Mouse (Mus musculus) cerebellum, postnatal 14 days (tissue): ENCODE results near the gene Top3b.
"Not testable (repeated sequence)": the region's sequence is repeated elsewhere in the genome, so short reads cannot be mapped to it uniquely, and the experiment has no call there.

Experiments used
- DNase-seq, 2 experiments: peaks; one replicate each; pipeline ENCODE4 v3.0.0; 2021; ENCODE audit warnings: mixed read lengths in 2 of 2

Gene Top3b

GRCm38 (mm10) chr16:16897056-16897584 lies 26.6 kb downstream of the Top3b start:
- DNase-seq: no peak

- no peak for DNase-seq
Measured at GRCm38 (mm10) chr16:16902329-16902728, 31.8 kb downstream of the Top3b start.

GRCm38 (mm10) chr16:16903188-16903587 lies 32.7 kb downstream of the Top3b start:
- no peak for DNase-seq

DNA sequence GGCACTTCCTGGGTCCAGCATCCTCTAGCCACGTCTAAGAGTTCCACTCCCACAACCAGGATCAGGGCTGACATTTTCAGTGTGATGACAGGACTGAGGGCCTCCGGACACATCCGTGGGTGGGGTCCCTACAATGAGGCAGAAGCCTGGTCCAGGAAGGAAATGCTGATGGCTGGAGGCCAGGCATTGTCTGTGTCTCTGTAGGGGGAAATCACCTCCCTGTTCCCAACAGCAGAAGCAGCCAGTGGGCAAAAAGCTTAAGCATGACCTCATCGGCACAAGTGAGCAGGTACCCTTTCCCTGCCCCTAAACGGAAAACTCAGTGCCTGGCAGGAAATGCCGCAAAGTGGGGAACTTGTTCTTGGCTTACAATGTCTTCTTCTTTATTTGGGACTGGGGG lies 37.3 kb downstream of the Top3b start:
- no peak for DNase-seq

- peak; percentile 82 to 87 for DNase-seq
Measured at GRCm38 (mm10) chr16:16911641-16912597, 41.4 kb downstream of the Top3b start.

- no peak for DNase-seq
Measured at GRCm38 (mm10) chr16:16913440-16913839, 42.9 kb downstream of the Top3b start.

DNA sequence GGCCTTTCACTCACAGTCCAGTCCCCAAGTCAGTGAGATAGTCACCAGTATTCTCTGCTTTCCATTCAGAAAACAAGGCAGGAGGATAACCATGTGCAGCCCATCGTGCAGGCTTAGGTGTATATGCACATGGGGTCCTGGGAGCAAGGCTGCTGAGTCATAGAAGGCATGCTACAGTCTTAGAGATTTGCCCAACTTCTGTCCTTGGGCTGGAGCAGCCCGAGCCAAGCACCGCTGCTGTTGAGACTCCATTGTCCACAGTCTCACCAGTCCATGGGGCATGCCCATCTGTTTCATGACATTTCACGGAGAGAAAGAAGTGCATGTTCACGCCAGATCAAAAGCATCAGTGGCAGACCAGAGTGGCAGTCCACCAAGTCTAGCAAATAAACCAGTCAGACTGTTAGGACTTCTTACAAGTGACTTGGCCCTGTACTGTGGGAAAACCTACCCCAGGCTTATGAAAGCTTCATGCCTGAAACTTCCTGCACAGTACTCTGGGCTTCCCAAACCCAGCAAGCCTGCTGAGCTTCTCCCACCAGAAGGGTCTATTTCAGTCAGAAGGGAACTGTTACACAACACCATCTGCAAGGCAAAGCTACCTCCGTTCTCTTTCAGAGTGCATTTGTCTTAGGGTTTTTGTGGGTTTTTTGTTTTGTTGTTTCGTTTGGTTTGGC lies 48.0 kb downstream of the Top3b start:
- no peak for DNase-seq

DNA sequence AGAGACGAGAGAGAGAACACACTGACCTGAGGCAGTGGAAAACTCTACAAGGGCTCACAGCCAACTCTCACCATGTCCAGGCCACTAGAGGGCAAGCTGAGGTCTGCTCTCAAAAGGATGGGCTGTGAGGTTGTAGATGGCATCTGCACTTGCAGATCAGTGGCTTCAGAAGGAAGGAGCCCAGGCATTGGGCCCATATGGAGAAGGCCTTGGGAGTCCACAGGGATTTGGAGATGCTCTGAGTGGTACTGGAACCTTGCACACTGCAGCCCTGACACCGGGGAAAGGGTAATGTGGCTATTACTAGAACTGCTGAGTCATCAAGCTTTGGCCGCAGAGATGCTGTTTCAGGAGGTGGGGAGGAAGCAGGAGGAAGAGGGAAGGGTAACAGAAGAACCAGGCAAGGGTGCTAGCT lies 50.5 kb downstream of the Top3b start:
- peak; percentile 58 to 68 for DNase-seq

DNA sequence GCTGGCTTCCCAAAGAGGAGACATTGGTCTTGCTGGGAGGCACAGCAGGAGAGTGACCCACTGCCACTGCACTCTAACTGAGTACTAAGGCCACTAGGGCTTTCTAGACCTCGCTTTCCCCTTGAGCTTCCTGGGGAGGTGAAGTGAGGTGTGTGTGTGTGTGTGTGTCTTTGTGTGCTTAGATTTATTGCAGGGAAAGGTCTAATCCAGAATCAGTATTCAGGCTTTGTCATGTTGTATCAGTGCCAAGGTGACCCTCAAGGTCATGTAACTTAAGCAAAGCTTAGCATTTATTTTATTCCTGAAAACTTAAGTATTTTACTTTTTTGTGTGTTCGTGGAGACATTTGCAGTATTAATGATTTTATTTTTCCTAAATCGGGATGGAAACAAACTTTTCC lies 53.9 kb downstream of the Top3b start:
- DNase-seq: no peak

GRCm38 (mm10) chr16:16926536-16926935 lies 56.0 kb downstream of the Top3b start:
- DNase-seq: no peak

DNA sequence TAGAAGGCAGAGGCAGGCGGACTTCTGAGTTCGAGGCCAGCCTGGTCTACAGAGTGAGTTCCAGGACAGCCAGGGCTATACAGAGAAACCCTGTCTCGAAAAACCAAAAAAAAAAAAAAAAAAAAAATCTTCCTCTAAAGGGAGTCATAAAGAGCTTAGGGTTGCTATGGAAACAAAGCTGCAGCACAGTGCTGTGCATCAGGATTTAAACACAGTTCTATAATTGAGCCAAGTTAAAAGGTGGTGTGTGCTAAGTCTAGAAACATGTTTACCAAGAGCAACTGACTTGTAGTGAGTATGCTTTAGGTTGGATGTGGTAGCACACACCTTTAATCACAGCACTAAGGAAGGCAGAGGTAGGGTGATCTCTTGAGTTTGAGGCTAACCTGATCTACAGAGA lies 58.4 kb downstream of the Top3b start:
- not testable (repeated sequence) for DNase-seq

- no peak for DNase-seq
Measured at GRCm38 (mm10) chr16:16930326-16930725, 59.8 kb downstream of the Top3b start.

- DNase-seq: peak; percentile 77 to 81
Measured at GRCm38 (mm10) chr16:16930810-16931296, 60.3 kb downstream of the Top3b start.

GRCm38 (mm10) chr16:16939543-16939942 lies 69.0 kb downstream of the Top3b start:
- DNase-seq: no peak

GRCm38 (mm10) chr16:16941078-16941477 lies 70.5 kb downstream of the Top3b start:
- no peak for DNase-seq
